Mouse (Mus musculus): ENCODE results near the gene Gm10300. TPM values are rescaled to one million over a fixed set of nuclear protein-coding genes. Genes with fewer than 3 reads are reported as not detected.

Gene Gm10300
- polyA plus RNA-seq, 1 experiment from 2014 or later, result 0.06 TPM

DNA sequence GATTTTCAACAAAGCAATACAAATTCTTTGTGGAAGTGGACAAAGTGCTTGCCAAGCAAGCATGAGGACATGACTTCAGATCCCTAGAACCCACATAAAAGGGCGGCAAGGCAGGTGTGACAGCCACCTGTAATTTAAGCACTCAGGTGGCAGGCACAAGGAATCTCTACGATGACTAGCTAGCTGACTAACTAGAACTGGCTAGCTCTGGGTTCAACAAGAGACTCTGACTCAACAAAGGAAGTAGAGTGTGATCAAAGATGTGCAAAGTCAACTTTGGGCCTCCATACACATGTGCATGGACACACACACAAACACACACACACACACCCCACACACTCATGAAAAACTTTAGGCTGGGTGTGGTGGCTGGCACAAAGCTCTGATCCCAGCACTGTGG is 35.0 kb upstream of the Gm10300 start:
- Histone ChIP-seq H3K36me3 (no peaks in the 10 kb centered on the region), H3K27ac (no peak overlapping the region), H3K9ac (no peak overlapping the region), H3K4me3 (no peak overlapping the region), H3K27me3 (no peaks in the 10 kb centered on the region), H3K4me1 (peaks cover 14% of the 10 kb centered on the region; the same call in 1 of the 2 replicates), H3K4me2 (no peak overlapping the region), H3K9me3 (no peaks in the 10 kb centered on the region)
- WGBS, result 80% methylated on average over 2 of the region's 2 CpGs
- ATAC-seq (ENCODE audit: borderline replicate concordance, extremely low read depth, low FRiP score, low TSS enrichment), result no peak

DNA sequence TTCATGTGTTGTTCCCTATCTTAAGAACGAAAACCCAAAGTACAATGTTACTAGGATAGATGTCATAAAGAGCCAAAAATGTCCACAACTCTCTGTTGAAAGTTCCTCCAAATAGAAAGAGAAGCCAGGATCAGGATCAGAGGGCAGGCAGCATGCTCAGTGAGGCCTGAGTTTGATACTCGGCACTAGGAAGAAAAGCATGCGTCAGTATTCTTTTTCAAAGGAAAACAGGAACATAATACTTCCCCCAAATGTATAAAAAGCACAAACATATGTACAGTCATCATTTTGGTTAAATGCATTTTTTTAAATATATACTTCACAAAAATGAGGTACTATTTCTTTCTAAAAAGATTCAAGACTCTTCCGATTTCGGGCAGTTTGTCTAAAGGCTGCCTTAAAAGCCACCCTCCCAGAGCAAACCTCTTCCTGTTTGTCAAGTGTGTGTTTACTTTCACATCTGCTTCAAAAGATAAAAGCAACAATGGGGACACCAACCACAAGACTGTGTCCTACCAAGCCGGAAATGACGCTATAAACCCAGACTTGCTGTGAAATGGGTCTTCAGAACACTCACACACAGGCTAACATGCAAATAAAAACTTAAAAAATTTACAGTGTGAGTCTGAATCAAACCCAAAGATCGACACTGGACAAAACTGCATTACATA is 34.4 kb upstream of the Gm10300 start:
- peaks cover 14% of the 10 kb centered on the region; the same call in 1 of the 2 replicates for H3K4me1 ChIP-seq

DNA sequence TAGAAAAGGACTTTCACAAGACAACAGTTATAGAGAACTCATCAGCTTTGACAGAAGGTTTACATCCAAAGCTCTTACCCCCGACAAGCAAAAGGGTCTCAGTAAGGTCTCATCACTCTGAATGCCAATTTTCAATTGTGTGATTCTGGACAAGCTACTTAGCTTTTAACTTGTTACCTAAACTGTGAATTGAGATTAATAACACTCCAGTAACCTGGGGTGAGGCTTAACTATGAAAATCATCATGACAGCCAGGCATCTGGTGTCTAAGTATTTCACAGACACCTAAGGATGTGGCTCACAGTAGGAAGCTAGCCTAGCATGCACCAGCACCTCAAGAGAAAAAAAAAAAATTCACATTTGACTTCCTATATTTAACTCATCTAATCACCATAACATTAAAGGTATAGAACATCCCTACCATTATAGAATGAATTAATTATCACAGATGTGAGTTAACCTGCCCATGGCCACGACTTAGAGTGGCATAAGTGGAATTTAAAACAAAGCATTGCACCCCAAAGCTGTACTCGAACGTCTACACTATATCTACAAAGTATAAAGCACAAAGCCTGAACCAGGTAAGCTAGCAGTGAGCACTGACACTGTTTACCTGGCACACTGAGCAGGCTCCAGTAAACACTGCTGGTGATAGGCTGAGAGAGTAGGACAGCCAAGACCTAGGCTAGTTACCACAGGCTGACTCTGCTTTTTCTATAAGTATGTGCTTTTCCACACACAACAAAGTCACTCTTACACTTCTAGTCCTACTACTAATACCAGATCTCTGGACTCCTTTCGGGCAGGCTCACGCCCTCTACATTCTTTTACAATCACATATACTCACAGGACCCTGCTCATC is 32.8 kb upstream of the Gm10300 start:
- H3K27me3 ChIP-seq, result no peaks in the 10 kb centered on the region
- H3K4me1 ChIP-seq, result peaks cover 14% of the 10 kb centered on the region; the same call in 1 of the 2 replicates
- no peaks in the 10 kb centered on the region for H3K36me3 ChIP-seq
- no peak overlapping the region for H3K9ac ChIP-seq
- H3K9me3 ChIP-seq, result no peaks in the 10 kb centered on the region
- WGBS, result 62% methylated on average over 6 of the region's 6 CpGs
- no peak for ATAC-seq (ENCODE audit: borderline replicate concordance, extremely low read depth, low FRiP score, low TSS enrichment)
- H3K4me2 ChIP-seq, result no peak overlapping the region
- H3K27ac ChIP-seq, result no peak overlapping the region
- no peak overlapping the region for H3K4me3 ChIP-seq

More for the DNA sequence above, 34.4 kb upstream of the Gm10300 start:
- Histone ChIP-seq H3K27me3 (no peaks in the 10 kb centered on the region), H3K9ac (no peak overlapping the region), H3K27ac (0 out of 2 replicates have a peak overlapping the region, but pooled peaks have one; percentile 39), H3K4me3 (no peak overlapping the region), H3K4me2 (no peak overlapping the region), H3K9me3 (no peaks in the 10 kb centered on the region), H3K36me3 (no peaks in the 10 kb centered on the region)
- 56% methylated on average over 8 of the region's 8 CpGs for WGBS
- no peak for ATAC-seq (ENCODE audit: borderline replicate concordance, extremely low read depth, low FRiP score, low TSS enrichment)

DNA sequence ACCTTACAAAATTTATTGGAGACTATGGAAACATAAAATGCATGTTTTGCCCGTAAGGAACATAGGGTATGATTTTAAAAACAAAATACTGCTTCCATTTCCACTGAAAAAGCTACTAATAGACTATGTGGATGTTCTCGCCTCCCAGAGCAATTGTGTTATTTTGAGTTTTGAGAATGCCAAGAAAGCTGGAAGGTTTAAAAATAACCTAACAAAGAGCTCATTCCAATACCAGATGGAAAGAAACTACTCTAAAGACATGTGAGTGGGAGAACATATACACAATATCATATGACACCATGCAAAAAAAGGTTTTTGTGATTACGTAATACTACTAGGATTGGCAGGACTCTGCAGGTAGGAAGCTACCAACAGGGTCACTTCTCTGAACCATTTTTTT is 30.8 kb upstream of the Gm10300 start:
- WGBS, result 82% methylated on average over 3 of the region's 3 CpGs
- Histone ChIP-seq H3K9me3 (no peaks in the 10 kb centered on the region), H3K9ac (no peak overlapping the region), H3K4me3 (no peak overlapping the region), H3K36me3 (no peaks in the 10 kb centered on the region), H3K27ac (no peak overlapping the region), H3K4me1 (peaks cover 23% of the 10 kb centered on the region), H3K4me2 (no peak overlapping the region), H3K27me3 (no peaks in the 10 kb centered on the region)
- no peak for ATAC-seq (ENCODE audit: borderline replicate concordance, extremely low read depth, low FRiP score, low TSS enrichment)

GRCm38 (mm10) chr4:132048011-132048991 is 26.2 kb upstream of the Gm10300 start:
- Histone ChIP-seq H3K9me3 (no peaks in the 10 kb centered on the region), H3K36me3 (no peaks in the 10 kb centered on the region)
- WGBS, result under 1% methylated on average over 82 of the region's 95 CpGs

DNA sequence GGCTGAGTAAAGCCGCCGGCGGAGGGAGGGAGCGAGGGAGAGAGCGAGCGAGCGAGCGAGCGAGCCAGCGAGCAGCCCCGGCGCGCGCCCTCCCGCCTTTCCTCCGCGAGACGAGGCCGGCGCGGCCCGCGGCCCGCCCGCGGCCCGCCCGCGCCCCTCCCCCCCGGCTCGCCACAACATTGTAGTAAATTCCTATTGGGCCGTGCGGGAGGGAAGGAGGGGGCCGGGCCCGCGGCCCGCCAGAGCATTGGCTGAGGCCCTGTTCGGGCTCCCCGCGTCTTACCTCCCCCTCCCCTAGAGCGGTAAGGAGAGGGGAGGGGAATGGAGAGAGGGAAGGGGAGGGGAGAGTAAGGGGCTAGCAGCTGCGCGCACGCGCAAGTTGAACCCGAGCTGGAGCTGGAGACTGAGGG is 25.5 kb upstream of the Gm10300 start:
- Histone ChIP-seq H3K4me1 (peaks cover 16% of the 10 kb centered on the region), H3K27me3 (no peaks in the 10 kb centered on the region), H3K9ac (peak overlapping the region; percentile 88), H3K36me3 (no peaks in the 10 kb centered on the region), H3K27ac (peak overlapping the region; percentile 92), H3K4me2 (peak overlapping the region; percentile 92), H3K4me3 (peak overlapping the region; percentile 69), H3K9me3 (no peaks in the 10 kb centered on the region)
- peak; percentile 100 for ATAC-seq (ENCODE audit: borderline replicate concordance, extremely low read depth, low FRiP score, low TSS enrichment)
- WGBS, result under 1% methylated on average over 24 of the region's 46 CpGs

More at GRCm38 (mm10) chr4:132048011-132048991, 26.2 kb upstream of the Gm10300 start:
- Histone ChIP-seq H3K9ac (peak overlapping the region; percentile 88), H3K4me1 (peaks cover 20% of the 10 kb centered on the region), H3K4me2 (peak overlapping the region; percentile 92), H3K4me3 (peak overlapping the region; percentile 69), H3K27me3 (no peaks in the 10 kb centered on the region), H3K27ac (peak overlapping the region; percentile 92)
- ATAC-seq (ENCODE audit: borderline replicate concordance, extremely low read depth, low FRiP score, low TSS enrichment), result peak; percentile 65

- no peaks in the 10 kb centered on the region for H3K27me3 ChIP-seq
- H3K4me1 ChIP-seq, result peaks cover 16% of the 10 kb centered on the region
- H3K36me3 ChIP-seq, result no peaks in the 10 kb centered on the region
- H3K9me3 ChIP-seq, result no peaks in the 10 kb centered on the region
- no peak for ATAC-seq (ENCODE audit: borderline replicate concordance, extremely low read depth, low FRiP score, low TSS enrichment)
- peak overlapping the region; percentile 69 for H3K4me3 ChIP-seq
- 12% methylated on average over 14 of the region's 15 CpGs for WGBS
- H3K4me2 ChIP-seq, result peak overlapping the region; percentile 92
- no peak overlapping the region for H3K27ac ChIP-seq
- H3K9ac ChIP-seq, result peak overlapping the region; percentile 19; the same call in 1 of the 2 replicates
Measured at GRCm38 (mm10) chr4:132049549-132050200, 24.8 kb upstream of the Gm10300 start.

DNA sequence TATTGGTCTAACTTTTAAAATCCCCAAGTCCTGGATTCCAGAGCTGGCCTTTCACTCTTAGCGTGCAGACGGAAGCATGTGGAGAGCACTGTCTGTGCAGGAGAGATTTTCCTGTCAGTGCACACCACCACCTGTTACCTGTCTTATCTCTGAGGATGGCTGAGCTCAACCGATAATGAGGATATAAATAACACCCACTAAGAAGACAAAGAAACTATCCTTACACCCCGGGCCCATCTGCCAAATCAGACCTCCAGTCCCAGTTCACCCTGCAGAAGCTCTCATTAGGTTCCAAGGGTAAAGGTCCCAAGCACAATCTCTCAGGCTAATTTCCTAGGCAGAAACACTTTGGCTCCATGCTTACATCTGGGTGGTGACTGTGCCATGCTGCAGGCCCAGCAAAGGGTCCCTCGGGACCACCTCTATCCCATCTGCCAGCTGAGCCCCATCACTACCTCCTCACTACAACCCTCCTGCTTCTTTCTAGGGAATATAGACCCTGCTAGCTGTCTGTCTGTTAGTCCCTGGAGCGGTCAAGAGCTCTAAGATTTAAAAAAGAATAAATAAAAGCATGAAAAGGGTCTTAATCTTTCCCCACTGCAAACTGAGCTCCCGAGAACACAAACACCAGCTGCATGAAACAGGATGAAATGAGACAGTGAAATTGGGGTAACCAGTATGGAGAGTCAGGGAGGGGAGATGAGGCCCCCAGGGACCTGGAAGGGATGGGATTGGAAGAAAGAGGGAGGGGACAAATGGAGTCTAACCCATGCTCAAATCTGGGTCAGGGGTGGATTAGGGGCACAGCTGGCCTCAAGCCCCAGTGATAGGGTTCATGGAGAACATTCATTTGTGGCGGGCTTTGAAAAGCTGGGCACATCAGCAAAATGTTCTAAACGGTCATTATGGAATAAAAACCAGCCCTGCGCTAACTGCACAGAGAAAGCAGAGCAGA is 22.9 kb upstream of the Gm10300 start:
- no peak for ATAC-seq (ENCODE audit: borderline replicate concordance, extremely low read depth, low FRiP score, low TSS enrichment)
- Histone ChIP-seq H3K9ac (no peak overlapping the region), H3K27ac (no peak overlapping the region), H3K9me3 (no peaks in the 10 kb centered on the region), H3K4me1 (peaks cover 16% of the 10 kb centered on the region), H3K4me3 (no peak overlapping the region), H3K36me3 (no peaks in the 10 kb centered on the region), H3K27me3 (no peaks in the 10 kb centered on the region), H3K4me2 (no peak overlapping the region)
- 66% methylated on average over 10 of the region's 10 CpGs for WGBS

- Histone ChIP-seq H3K4me1 (no peaks in the 10 kb centered on the region), H3K9ac (no peak overlapping the region), H3K4me2 (no peak overlapping the region), H3K4me3 (no peak overlapping the region), H3K27me3 (no peaks in the 10 kb centered on the region), H3K9me3 (no peaks in the 10 kb centered on the region), H3K36me3 (no peaks in the 10 kb centered on the region), H3K27ac (no peak overlapping the region)
- ATAC-seq (ENCODE audit: borderline replicate concordance, extremely low read depth, low FRiP score, low TSS enrichment), result no peak
Measured at GRCm38 (mm10) chr4:132057311-132057710, 17.2 kb upstream of the Gm10300 start.

- Histone ChIP-seq H3K4me3 (no peak overlapping the region), H3K27ac (no peak overlapping the region), H3K36me3 (no peaks in the 10 kb centered on the region), H3K4me2 (no peak overlapping the region), H3K27me3 (no peaks in the 10 kb centered on the region), H3K9me3 (no peaks in the 10 kb centered on the region), H3K4me1 (no peaks in the 10 kb centered on the region), H3K9ac (no peak overlapping the region)
- no peak for ATAC-seq (ENCODE audit: borderline replicate concordance, extremely low read depth, low FRiP score, low TSS enrichment)
- 97% methylated on average over 2 of the region's 2 CpGs for WGBS
Measured at GRCm38 (mm10) chr4:132059541-132059940, 15.0 kb upstream of the Gm10300 start.

Measured in lung, embryonic 15.5 days (tissue).